Mouse (Mus musculus) hindbrain, embryonic 11.5 days (tissue): ENCODE measurements at regions not wholly inside any gene's neighbourhood (a gene's known extent, or its start where the extent isn't known, plus 50 kb on each side); places are given as distances from the start of the nearest gene placed in this dataset.

Experiments
- ATAC-seq: fragments of 200-750 bp; cut with Nextera tagmentation; 2 replicates; pipeline ENCODE4 v1.8.0; 2017; ENCODE audit warnings: mild to moderate bottlenecking, moderate TSS enrichment, moderate library complexity; ENCODE audit not compliant: low FRiP score
- DNase-seq: peaks from one replicate; pipeline ENCODE4 v3.0.0-alpha.2; 2015; ENCODE audit warnings: low spot score
- H3K27ac ChIP-seq: fragments of 300-500 bp; sonication (generic); 2 replicates; pipeline ENCODE4 v1.5.1; 2014; ENCODE audit warnings: mild to moderate bottlenecking, low read depth, low read length
- H3K27me3 ChIP-seq: fragments of 300-500 bp; sonication (generic); 2 replicates; pipeline ENCODE4 v1.6.1; 2014; ENCODE audit warnings: mild to moderate bottlenecking, low read length, moderate library complexity, mixed read lengths; ENCODE audit not compliant: control insufficient read depth, insufficient read depth
- H3K36me3 ChIP-seq: fragments of 300-500 bp; sonication (generic); 2 replicates; pipeline ENCODE4 v1.6.1; 2014; ENCODE audit warnings: mild to moderate bottlenecking, low read length, moderate library complexity, mixed read lengths; ENCODE audit not compliant: control insufficient read depth, insufficient read depth
- H3K4me1 ChIP-seq: fragments of 300-500 bp; sonication (generic); replicated peaks from 2 replicates; pipeline ENCODE4 v1.6.1; 2014; ENCODE audit warnings: low read length, mixed read lengths; ENCODE audit not compliant: control insufficient read depth, insufficient read depth
- H3K4me2 ChIP-seq: fragments of 300-500 bp; sonication (generic); replicated peaks from 2 replicates; pipeline ENCODE4 v1.6.1; 2014; ENCODE audit warnings: mild to moderate bottlenecking, low read depth, low read length
- H3K4me3 ChIP-seq: fragments of 300-500 bp; sonication (generic); 2 replicates; pipeline ENCODE4 v1.5.1; 2014; ENCODE audit warnings: low read depth, low read length
- H3K9ac ChIP-seq: fragments of 300-500 bp; sonication (generic); 2 replicates; pipeline ENCODE4 v1.6.1; 2014; ENCODE audit warnings: low read depth, low read length
- H3K9me3 ChIP-seq: fragments of 300-500 bp; sonication (generic); 2 replicates; pipeline ENCODE4 v1.6.1; 2016; ENCODE audit warnings: low read length; ENCODE audit not compliant: control insufficient read depth
- WGBS: fragments of 180-500 bp; shearing (Covaris S2); extraction: QIAGEN DNeasy Blood & Tissue Kit; methylation state at CpG from one replicate; pipeline ENCODE4 v1.1.7; 2014; 5-methylcytosine and 5-hydroxymethylcytosine counted together

DNA sequence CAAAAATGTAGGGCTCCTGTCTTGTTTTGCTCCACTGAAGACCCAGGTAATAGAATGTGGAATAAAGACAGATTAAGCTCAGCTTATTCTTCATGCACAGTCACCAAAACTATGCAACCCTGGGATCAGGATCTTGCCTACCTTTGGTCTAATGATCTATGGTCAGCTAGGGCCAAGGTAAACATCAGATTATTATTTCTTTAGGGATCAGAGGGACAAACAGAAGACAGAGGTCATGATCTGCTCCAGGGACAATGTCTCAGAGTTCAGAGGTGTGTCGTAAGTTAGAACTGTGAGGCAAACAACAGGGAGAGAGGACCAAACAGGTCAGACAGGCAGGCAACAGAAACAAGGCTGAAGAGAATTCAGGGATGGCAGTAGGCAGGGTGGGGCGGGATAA, 158.8 kb upstream of the Nr2f2 start:
- H3K4me3 ChIP-seq: no peak overlapping the region
- no peak for ATAC-seq

DNA sequence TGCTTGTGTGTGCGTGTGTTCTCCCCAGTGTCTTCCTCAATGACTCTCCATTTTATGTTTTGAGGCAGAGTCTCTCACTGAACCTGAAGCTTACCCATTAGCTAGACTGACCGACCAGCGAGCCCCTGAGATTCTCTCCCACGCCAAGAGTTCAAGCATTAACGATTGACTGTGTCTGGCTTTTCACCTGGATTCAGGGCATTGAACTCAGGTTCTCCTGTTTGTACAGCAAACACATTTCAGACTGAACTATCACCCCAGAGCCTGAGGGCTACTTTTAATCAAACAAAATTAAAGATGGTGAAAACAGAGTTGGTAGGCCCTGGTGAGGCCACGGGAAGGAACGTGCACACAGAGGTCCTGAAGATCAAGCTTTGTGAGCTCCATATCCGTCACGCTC, 158.2 kb upstream of the Nr2f2 start:
- ATAC-seq (no peak), DNase-seq (no peak)
- Histone ChIP-seq H3K27ac (no peak overlapping the region), H3K27me3 (no peaks in the 10 kb centered on the region), H3K4me1 (no peaks in the 10 kb centered on the region), H3K9ac (no peak overlapping the region), H3K4me2 (no peak overlapping the region), H3K9me3 (no peaks in the 10 kb centered on the region), H3K4me3 (no peak overlapping the region), H3K36me3 (no peaks in the 10 kb centered on the region)
- WGBS: 95% methylated on average over 9 of the region's 9 CpGs

More for the DNA sequence above, 158.8 kb upstream of the Nr2f2 start:
- no peaks in the 10 kb centered on the region for H3K27me3 ChIP-seq
- H3K4me1 ChIP-seq: no peaks in the 10 kb centered on the region
- H3K9ac ChIP-seq: no peak overlapping the region
- DNase-seq: no peak
- 88% methylated on average over 2 of the region's 2 CpGs for WGBS
- H3K9me3 ChIP-seq: no peaks in the 10 kb centered on the region
- H3K4me2 ChIP-seq: no peak overlapping the region
- H3K27ac ChIP-seq: no peak overlapping the region
- H3K36me3 ChIP-seq: no peaks in the 10 kb centered on the region

DNA sequence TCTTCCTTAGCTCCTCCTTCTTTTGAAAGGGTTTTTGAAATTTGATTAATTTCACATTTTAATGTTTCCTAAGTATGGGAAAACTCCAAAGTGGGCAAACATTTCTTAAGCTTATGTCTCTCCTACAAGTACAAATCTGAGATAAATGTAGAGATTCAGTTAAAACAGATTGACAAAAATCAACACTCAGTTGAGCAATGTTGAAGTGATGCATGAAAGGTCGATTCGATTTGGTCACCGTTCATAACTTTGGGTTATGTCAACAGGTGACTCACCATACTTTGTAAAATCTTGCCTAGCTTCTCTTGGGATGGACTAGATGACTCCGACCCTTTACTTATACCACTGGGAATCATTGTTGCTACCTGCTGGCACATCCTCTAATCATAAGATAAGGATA, 157.7 kb upstream of the Nr2f2 start:
- H3K27ac ChIP-seq: no peak overlapping the region
- H3K4me2 ChIP-seq: no peak overlapping the region
- WGBS: 95% methylated on average over 4 of the region's 4 CpGs
- H3K27me3 ChIP-seq: no peaks in the 10 kb centered on the region
- DNase-seq (no peak), ATAC-seq (no peak)
- H3K4me3 ChIP-seq: no peak overlapping the region
- H3K9me3 ChIP-seq: no peaks in the 10 kb centered on the region
- no peaks in the 10 kb centered on the region for H3K36me3 ChIP-seq
- H3K9ac ChIP-seq: no peak overlapping the region
- no peaks in the 10 kb centered on the region for H3K4me1 ChIP-seq

DNA sequence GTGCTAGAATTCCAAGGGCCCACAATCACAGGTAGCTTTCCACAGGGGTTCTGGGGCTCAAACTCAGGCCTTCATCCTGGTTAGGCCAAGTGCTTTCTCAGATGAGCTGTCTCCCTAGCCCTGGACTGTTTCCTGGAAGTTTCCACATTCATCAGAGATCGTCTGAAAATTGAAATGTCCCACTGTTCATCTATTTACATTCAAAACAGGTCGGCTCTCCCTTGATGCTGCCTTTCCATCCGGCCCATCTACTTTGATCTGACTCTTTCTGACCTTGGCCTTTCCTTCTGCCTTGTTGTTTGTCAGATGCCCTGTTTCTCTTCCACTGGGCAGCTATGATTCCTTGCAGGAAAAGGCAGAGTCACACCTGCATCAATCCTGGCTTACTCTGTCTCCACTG, 150.2 kb upstream of the Nr2f2 start:
- DNase-seq: no peak
- Histone ChIP-seq H3K36me3 (no peaks in the 10 kb centered on the region), H3K9me3 (no peaks in the 10 kb centered on the region), H3K4me3 (no peak overlapping the region), H3K4me1 (peaks cover 2% of the 10 kb centered on the region; the same call in 1 of the 2 replicates), H3K4me2 (no peak overlapping the region), H3K9ac (no peak overlapping the region), H3K27ac (no peak overlapping the region), H3K27me3 (no peaks in the 10 kb centered on the region)
- ATAC-seq: no peak
- 53% methylated on average over 3 of the region's 3 CpGs for WGBS

DNA sequence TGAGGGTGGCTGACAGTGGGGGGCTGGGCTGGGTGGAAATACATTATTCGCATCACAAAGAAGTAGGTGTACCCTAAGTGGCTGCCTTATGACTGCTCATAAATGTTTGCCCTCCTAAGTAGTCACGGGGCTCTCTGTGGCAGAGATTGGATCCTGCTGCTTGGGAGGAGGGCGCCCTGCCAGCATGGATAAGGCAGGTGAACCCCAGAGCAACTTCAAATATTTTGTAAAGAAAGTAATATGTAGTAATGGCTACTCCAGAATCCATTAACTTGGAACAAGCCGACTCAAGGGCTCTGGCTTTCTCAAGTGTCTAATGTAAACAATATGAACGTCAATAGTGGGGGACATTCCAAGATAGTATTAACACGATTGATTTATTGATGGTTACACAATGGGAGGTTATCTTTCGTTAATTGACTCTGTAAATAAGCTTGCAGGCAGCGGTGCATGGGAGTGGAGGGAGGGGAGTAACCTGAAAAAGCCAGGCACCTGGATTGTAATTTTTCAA, 148.9 kb upstream of the Nr2f2 start:
- H3K4me2 ChIP-seq: no peak overlapping the region
- H3K9ac ChIP-seq: no peak overlapping the region
- ATAC-seq (no peak), DNase-seq (no peak)
- WGBS: 30% methylated on average over 8 of the region's 8 CpGs
- no peaks in the 10 kb centered on the region for H3K27me3 ChIP-seq
- H3K4me3 ChIP-seq: no peak overlapping the region
- H3K9me3 ChIP-seq: no peaks in the 10 kb centered on the region
- no peak overlapping the region for H3K27ac ChIP-seq
- H3K36me3 ChIP-seq: no peaks in the 10 kb centered on the region
- H3K4me1 ChIP-seq: peaks cover 2% of the 10 kb centered on the region; the same call in 1 of the 2 replicates

DNA sequence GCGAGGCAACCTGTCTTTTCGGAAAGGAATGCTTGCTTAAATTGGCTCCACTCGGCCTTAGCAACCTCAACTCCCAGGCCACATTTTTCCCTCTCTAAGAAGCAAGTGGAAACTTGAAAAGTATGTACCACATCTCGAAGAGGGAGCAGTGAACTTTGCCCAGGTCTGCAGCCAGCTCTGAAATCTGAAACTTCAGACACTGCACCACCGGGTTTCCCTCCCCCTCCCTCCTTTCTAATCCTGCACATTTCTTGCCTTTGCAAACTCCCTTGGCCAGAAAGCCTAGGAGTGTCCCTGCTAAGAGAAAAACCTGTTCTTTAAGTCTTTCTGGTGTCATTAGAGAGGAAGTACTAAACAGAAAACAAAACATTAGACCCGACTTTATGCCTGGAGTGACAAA, 148.1 kb upstream of the Nr2f2 start:
- Histone ChIP-seq H3K4me2 (no peak overlapping the region), H3K9ac (no peak overlapping the region), H3K4me1 (peaks cover 2% of the 10 kb centered on the region; the same call in 1 of the 2 replicates), H3K9me3 (no peaks in the 10 kb centered on the region), H3K36me3 (no peaks in the 10 kb centered on the region), H3K4me3 (no peak overlapping the region), H3K27me3 (no peaks in the 10 kb centered on the region), H3K27ac (no peak overlapping the region)
- DNase-seq: no peak
- 14% methylated on average over 6 of the region's 6 CpGs for WGBS
- ATAC-seq: no peak

DNA sequence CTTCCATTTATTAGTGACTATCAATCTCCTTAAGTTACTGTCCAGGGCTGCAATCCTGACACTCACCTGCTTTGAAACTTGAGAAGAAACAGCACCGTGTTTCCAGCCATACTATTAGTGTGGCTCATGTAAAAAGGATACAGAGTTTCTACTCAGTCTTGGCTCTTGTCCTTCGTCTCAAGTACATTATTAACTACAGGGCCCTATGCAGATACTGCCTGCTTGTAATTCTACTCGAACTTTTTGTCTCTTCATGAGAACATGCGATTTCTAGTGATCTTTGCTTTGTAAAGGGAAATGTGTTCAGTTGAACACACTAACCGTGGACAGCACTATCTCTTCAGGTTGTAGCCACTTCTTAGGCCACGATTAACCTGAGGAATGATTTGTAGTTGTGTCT, 145.8 kb upstream of the Nr2f2 start:
- Histone ChIP-seq H3K4me1 (peaks cover 2% of the 10 kb centered on the region; the same call in 1 of the 2 replicates), H3K4me3 (no peak overlapping the region), H3K27ac (no peak overlapping the region), H3K36me3 (no peaks in the 10 kb centered on the region), H3K9ac (no peak overlapping the region), H3K4me2 (no peak overlapping the region), H3K9me3 (no peaks in the 10 kb centered on the region), H3K27me3 (no peaks in the 10 kb centered on the region)
- DNase-seq: no peak
- ATAC-seq: no peak
- WGBS: 84% methylated on average over 6 of the region's 6 CpGs

DNA sequence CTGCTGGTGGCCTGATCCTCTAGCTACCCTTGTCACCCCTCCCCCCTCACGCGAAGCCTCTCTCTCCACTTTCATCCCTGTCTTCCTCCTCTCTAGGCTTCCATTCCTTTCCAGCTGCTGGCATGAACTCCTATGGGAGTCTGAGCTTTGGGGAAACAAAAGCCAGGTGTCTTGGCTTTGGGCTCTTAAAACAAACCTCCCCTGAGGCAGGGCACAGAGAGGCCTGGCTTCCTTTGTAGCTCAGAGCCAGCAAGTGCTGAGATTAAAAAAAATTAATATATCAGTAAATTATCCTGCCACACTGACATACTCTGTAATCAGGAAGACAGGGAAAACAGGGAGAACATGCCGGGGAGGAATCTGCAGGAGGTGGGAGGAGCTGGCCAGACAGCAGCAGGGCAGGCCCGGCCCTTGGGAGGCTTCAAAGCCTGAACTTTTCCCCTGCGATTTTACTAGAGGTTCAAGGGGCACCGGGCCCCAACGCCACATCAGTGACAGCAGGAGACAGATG, 139.2 kb upstream of the Nr2f2 start:
- Histone ChIP-seq H3K9me3 (no peaks in the 10 kb centered on the region), H3K4me3 (no peak overlapping the region), H3K4me1 (no peaks in the 10 kb centered on the region; the same call in 1 of the 2 replicates), H3K4me2 (no peak overlapping the region), H3K27ac (no peak overlapping the region), H3K36me3 (no peaks in the 10 kb centered on the region), H3K9ac (no peak overlapping the region), H3K27me3 (no peaks in the 10 kb centered on the region)
- ATAC-seq: no peak
- WGBS: 17% methylated on average over 7 of the region's 7 CpGs
- DNase-seq: no peak

DNA sequence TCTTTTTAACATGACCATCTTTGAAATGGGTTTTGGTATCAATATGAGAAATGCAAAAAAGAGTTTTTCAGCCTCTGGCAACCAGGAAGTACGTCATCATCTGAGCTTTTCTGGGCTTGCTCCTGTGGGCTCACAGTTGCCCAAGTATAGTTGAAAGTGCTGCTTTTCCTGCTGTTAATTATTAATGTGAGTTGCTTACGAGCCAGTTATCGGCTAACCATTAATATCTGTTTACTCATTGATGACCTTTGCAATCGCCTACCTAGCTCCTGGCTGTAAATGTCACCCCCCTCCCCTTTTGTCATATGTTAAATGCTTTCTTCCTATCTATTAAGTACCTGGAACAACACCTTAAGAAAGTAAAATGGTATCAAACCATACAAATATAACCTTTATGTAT, 135.3 kb upstream of the Nr2f2 start:
- ATAC-seq (no peak), DNase-seq (no peak)
- WGBS: 68% methylated on average over 4 of the region's 4 CpGs
- Histone ChIP-seq H3K9me3 (no peaks in the 10 kb centered on the region), H3K4me2 (no peak overlapping the region), H3K36me3 (no peaks in the 10 kb centered on the region), H3K9ac (no peak overlapping the region), H3K27ac (no peak overlapping the region), H3K4me1 (no peaks in the 10 kb centered on the region; the same call in 1 of the 2 replicates), H3K4me3 (no peak overlapping the region), H3K27me3 (no peaks in the 10 kb centered on the region)
